In the genomic region with DNA sequence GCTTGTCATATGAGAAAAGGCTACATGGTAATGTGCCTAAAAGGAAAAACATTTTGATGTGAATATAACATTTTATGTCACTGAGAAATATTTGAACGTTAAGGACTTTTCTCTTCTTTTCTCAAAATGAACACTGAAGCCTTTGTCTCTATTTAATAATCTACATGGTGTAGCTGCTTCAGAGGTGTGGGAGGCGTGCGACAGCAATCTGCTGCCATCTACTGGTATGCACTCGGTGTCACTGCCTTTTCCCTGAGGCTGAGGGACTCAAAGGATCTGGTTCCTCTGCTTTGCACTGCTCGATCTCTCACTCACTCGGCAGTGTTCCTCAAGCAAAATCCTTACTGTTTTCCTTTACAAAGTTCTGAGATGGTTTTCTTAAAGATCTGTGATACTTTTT, we compare ENCODE assay signal across 8 mouse cellular contexts. TPM values are rescaled to one million over a fixed set of nuclear protein-coding genes. Genes with fewer than 3 reads are reported as not detected.
A peak's percentile ranks its signal among the peaks of the same experiment; 100 is the strongest.
DNase-seq lines count a peak whose midpoint lies in the region; ATAC-seq lines count a peak whose summit lies in the region.

No protein-coding gene starts in this region.

- no peaks in the 10 kb centered on the region for H3K27me3 ChIP-seq in intestine, embryonic 16.5 days (replicated peaks; ENCODE audit: control insufficient read depth, insufficient read depth, low read length)
- no peaks in the 10 kb centered on the region for H3K27me3 ChIP-seq in midbrain, embryonic 14.5 days (ENCODE audit: control insufficient read depth, insufficient read depth, low read length)

- 2% methylated on average over 6 of the region's 6 CpGs for WGBS in intestine, embryonic 16.5 days
- 1% methylated on average over 6 of the region's 6 CpGs for WGBS in midbrain, embryonic 14.5 days

- no peaks in the 10 kb centered on the region for H3K36me3 ChIP-seq in intestine, embryonic 16.5 days (ENCODE audit: control insufficient read depth, insufficient read depth, low read length)
- no peaks in the 10 kb centered on the region for H3K36me3 ChIP-seq in midbrain, embryonic 14.5 days (ENCODE audit: control insufficient read depth, insufficient read depth, low read length)

- H3K4me1 ChIP-seq in intestine, embryonic 16.5 days (ENCODE audit: control insufficient read depth, insufficient read depth, low read length), result 0 out of 2 replicates have a peak, but pooled peaks cover 3% of the 10 kb centered on the region
- peaks cover 7% of the 10 kb centered on the region; the same call in 1 of the 2 replicates for H3K4me1 ChIP-seq in midbrain, embryonic 14.5 days (ENCODE audit: control insufficient read depth, insufficient read depth, low read length)

- intact Hi-C loops in left cerebral cortex, postnatal 25 days (cut with DNase I), result loop anchor here (1.0 to 10.0 kb wide), 3 partner anchors 367 to 653 kb away; no protein-coding TSS in a partner anchor

- DNase-seq in 3134 (ENCODE audit: extremely low read depth, insufficient read length, low spot score), result peak; percentile 7
- DNase-seq in adrenal gland, adult 2 months, result peak; percentile 84
- DNase-seq in embryo, embryonic 11.5 days (ENCODE audit: low read depth, low spot score), result peak; percentile 62
- DNase-seq in gastrocnemius, postnatal 4 days (ENCODE audit: low spot score in 2 of 2), result peak; percentile 28 to 67
- peak; percentile 84 to 91 for DNase-seq in left cerebral cortex, postnatal 25 days (ENCODE audit: low spot score in 2 of 2)
- peak; percentile 93 for DNase-seq in midbrain, embryonic 14.5 days
- peak; percentile 36 to 51 for DNase-seq in spleen, adult 18-20 months

- no peak overlapping the region for H3K9ac ChIP-seq in intestine, embryonic 16.5 days (ENCODE audit: low read depth, low read length)
- no peak overlapping the region for H3K9ac ChIP-seq in midbrain, embryonic 14.5 days (replicated peaks; ENCODE audit: low read length)

- ATAC-seq in intestine, embryonic 16.5 days, result peak; percentile 93
- ATAC-seq in midbrain, embryonic 14.5 days (ENCODE audit: low FRiP score, low TSS enrichment), result peak; percentile 91

- H3K4me2 ChIP-seq in intestine, embryonic 16.5 days (ENCODE audit: low read depth, low read length), result no peak overlapping the region
- H3K4me2 ChIP-seq in midbrain, embryonic 14.5 days (ENCODE audit: low read length), result no peak overlapping the region

- H3K4me3 ChIP-seq in intestine, embryonic 16.5 days (ENCODE audit: low read length), result no peak overlapping the region
- no peak overlapping the region for H3K4me3 ChIP-seq in midbrain, embryonic 14.5 days (replicated peaks; ENCODE audit: low read depth, low read length)

- H3K9me3 ChIP-seq in intestine, embryonic 16.5 days (ENCODE audit: control insufficient read depth, low read length), result no peaks in the 10 kb centered on the region
- no peaks in the 10 kb centered on the region for H3K9me3 ChIP-seq in midbrain, embryonic 14.5 days (ENCODE audit: control insufficient read depth, low read length)

- H3K27ac ChIP-seq in intestine, embryonic 16.5 days (ENCODE audit: low read length), result no peak overlapping the region
- peak overlapping the region; percentile 32; the same call in 1 of the 2 replicates for H3K27ac ChIP-seq in midbrain, embryonic 14.5 days (replicated peaks; ENCODE audit: low read depth, low read length)

RNA-seq across cellular contexts. Expression of gene Ggact, which starts 37.4 kb away (rescaled TPM):
- total RNA-seq in adrenal gland, adult 2 months (2021), result 10 to 100 TPM; 55.0 to 91.5 TPM
- polyA plus RNA-seq in adrenal gland, adult 2 months (2012; rRNA removed), result 34.0 and 36.4 TPM in 2 replicates
- total RNA-seq in gastrocnemius, postnatal 4 days (2021), result 1 to 10 TPM; 7.5 to 9.4 TPM
- polyA plus RNA-seq in intestine, embryonic 16.5 days (2015; fragmentation: Nextera tagmentation; extraction: Ambion mirVana), result 49.1 and 50.4 TPM in 2 replicates
- total RNA-seq in left cerebral cortex, postnatal 25 days (2021), result 10 to 100 TPM; 24.8 to 25.9 TPM
- polyA plus RNA-seq in midbrain, embryonic 14.5 days (2014; fragmentation: Nextera tagmentation; extraction: Ambion mirVana), result 5.2 and 5.4 TPM in 2 replicates

Comparison
In these comparisons a context has a peak if more than half of its experiments do, and no peak if none do; other contexts are left out.
1. DNase-seq: peak in every context shown above with its lines; median percentile 93 in midbrain, embryonic 14.5 days; 88 in left cerebral cortex, postnatal 25 days; 84 in adrenal gland, adult 2 months; 62 in embryo, embryonic 11.5 days; 48 in gastrocnemius, postnatal 4 days; 44 in spleen, adult 18-20 months; 7 in 3134.